In the genomic region with DNA sequence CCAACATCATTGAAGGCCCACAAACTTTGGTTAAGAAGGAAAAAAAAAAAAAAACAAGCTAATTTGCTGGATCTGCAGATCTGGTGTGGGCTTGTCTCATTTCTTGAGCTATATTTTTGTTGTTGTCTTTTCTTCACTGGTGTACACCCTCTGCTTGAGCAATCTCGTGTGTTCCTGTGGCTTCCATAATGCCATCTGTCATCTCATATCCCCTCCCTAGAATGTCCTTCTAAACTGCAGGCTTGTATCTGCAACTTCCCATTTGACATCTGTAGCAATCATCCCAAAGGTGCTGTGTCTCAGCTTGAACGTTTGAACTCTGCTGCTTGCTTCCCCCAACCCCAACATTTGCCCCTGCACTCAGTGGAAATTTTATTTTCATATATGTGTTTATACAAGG, we compare ENCODE assay signal across 20 mouse cellular contexts.
"Had no signal": no experiment of that assay in that cellular context is flagged by ENCODE, and none has a peak within 500 bp of the region (broad histone marks: within the 10 kb centered on the region; RNA-seq: fewer than 3 reads in every experiment).

No protein-coding gene starts in this region.

- H3K4me3 ChIP-seq: liver, embryonic 15.5 days; lung, embryonic 15.5 days; megakaryocyte, embryonic 14.5 days; midbrain, embryonic 13.5 days; midbrain, embryonic 15.5 days; myocyte; neural tube, embryonic 13.5 days; neural tube, embryonic 15.5 days; stomach, embryonic 15.5 days had no signal

- H3K9me3 ChIP-seq: liver, embryonic 15.5 days; lung, embryonic 15.5 days; midbrain, embryonic 13.5 days; midbrain, embryonic 15.5 days; neural tube, embryonic 13.5 days; neural tube, embryonic 15.5 days; stomach, embryonic 15.5 days had no signal

- DNase-seq: liver, postnatal 0 days; lung, adult 2 months; lung, postnatal 14 days; right cerebral cortex, postnatal 14 days; thymus, adult 2 months; thymus, postnatal 25 days; thymus, postnatal 4 days had no signal

- H3K4me2 ChIP-seq: liver, embryonic 15.5 days; lung, embryonic 15.5 days; midbrain, embryonic 11.5 days; midbrain, embryonic 13.5 days; midbrain, embryonic 15.5 days; neural tube, embryonic 13.5 days; neural tube, embryonic 15.5 days; stomach, embryonic 15.5 days had no signal

- ATAC-seq: liver, postnatal 0 days; lung, postnatal 0 days; midbrain, embryonic 13.5 days; midbrain, embryonic 15.5 days had no signal

- H3K9ac ChIP-seq: liver, embryonic 15.5 days; liver, postnatal 0 days; lung, embryonic 15.5 days; midbrain, embryonic 13.5 days; midbrain, embryonic 15.5 days; neural tube, embryonic 13.5 days; neural tube, embryonic 15.5 days; stomach, embryonic 15.5 days had no signal

- H3K27me3 ChIP-seq: liver, embryonic 15.5 days; lung, embryonic 15.5 days; megakaryocyte, embryonic 14.5 days; midbrain, embryonic 13.5 days; midbrain, embryonic 15.5 days; neural tube, embryonic 13.5 days; neural tube, embryonic 15.5 days; stomach, embryonic 15.5 days had no signal

- H3K36me3 ChIP-seq: liver, embryonic 15.5 days; lung, embryonic 15.5 days; midbrain, embryonic 13.5 days; midbrain, embryonic 15.5 days; neural tube, embryonic 13.5 days; neural tube, embryonic 15.5 days; stomach, embryonic 15.5 days had no signal

- H3K27ac ChIP-seq: liver, embryonic 15.5 days; lung, embryonic 15.5 days; macrophage; midbrain, embryonic 13.5 days; midbrain, embryonic 15.5 days; neural tube, embryonic 13.5 days; neural tube, embryonic 15.5 days; stomach, embryonic 15.5 days; stomach, postnatal 0 days had no signal

- H3K4me1 ChIP-seq: liver, embryonic 15.5 days; lung, embryonic 15.5 days; midbrain, embryonic 13.5 days; midbrain, embryonic 15.5 days; neural tube, embryonic 13.5 days; neural tube, embryonic 15.5 days; stomach, embryonic 15.5 days had no signal
